Mouse (Mus musculus) layer of hippocampus, adult 2 months (tissue): ENCODE measurements around the gene Best2. TPM values are rescaled to one million over a fixed set of nuclear protein-coding genes. Genes with fewer than 3 reads are reported as not detected.

ENCODE experiments used
- DNase-seq, 2 experiments: peaks; one replicate each; pipeline ENCODE4 v3.0.0; 2022; ENCODE audit warnings: low spot score in 2 of 2
- H3K27ac ChIP-seq: fragments of 200-600 bp; 2 replicates; pipeline ENCODE4 v1.8.1; 2022
- H3K4me3 ChIP-seq: fragments of 200-600 bp; 2 replicates; pipeline ENCODE4 v1.8.1; 2022; ENCODE audit warnings: mild to moderate bottlenecking
- CTCF ChIP-seq: fragments of 200-600 bp; conservative IDR thresholded peaks from 2 replicates; pipeline ENCODE4 v1.8.1; 2022; ENCODE audit warnings: antibody characterized with exemption, mild to moderate bottlenecking, moderate library complexity
- total RNA-seq, 2 experiments: library from RNA; stranded (reverse); gene quantifications; 2 replicates each; pipeline ENCODE4 v1.2.3; 2021

Gene Best2
- total RNA-seq, 2 experiments from 2014 or later: not detected

- peak overlapping the region; percentile 100 for H3K27ac ChIP-seq
- peak overlapping the region; percentile 76 for H3K4me3 ChIP-seq
- DNase-seq: peak; percentile 93 to 95
- 0 out of 2 replicates have a peak, but pooled peaks have one; percentile 5 for TF ChIP-seq CTCF
Observed at GRCm38 (mm10) chr8:84985684-84986378, 28.5 kb downstream of the Best2 start.

- no peak for TF ChIP-seq CTCF
- Histone ChIP-seq H3K27ac (peak overlapping the region; percentile 100), H3K4me3 (peak overlapping the region; percentile 76)
- no peak for DNase-seq
Observed at GRCm38 (mm10) chr8:84985049-84985683, 29.2 kb downstream of the Best2 start.

GRCm38 (mm10) chr8:84984294-84985048 lies 29.9 kb downstream of the Best2 start:
- no peak for TF ChIP-seq CTCF
- Histone ChIP-seq H3K4me3 (peak overlapping the region; percentile 76), H3K27ac (peak overlapping the region; percentile 100)
- no peak for DNase-seq

GRCm38 (mm10) chr8:84982499-84983011 lies 31.8 kb downstream of the Best2 start:
- H3K27ac ChIP-seq: peak overlapping the region; percentile 6; the same call in 1 of the 2 replicates
- no peak for DNase-seq
- TF ChIP-seq CTCF: no peak
- H3K4me3 ChIP-seq: no peak overlapping the region

GRCm38 (mm10) chr8:84981644-84982498 lies 32.5 kb downstream of the Best2 start:
- no peak for TF ChIP-seq CTCF
- Histone ChIP-seq H3K4me3 (no peak overlapping the region), H3K27ac (peak overlapping the region; percentile 99; the same call in 1 of the 2 replicates)
- no peak for DNase-seq

GRCm38 (mm10) chr8:84980622-84981358 lies 33.5 kb downstream of the Best2 start:
- TF ChIP-seq CTCF: no peak
- no peak for DNase-seq
- H3K27ac ChIP-seq: peak overlapping the region; percentile 99
- no peak overlapping the region; the same call in 1 of the 2 replicates for H3K4me3 ChIP-seq

- H3K27ac ChIP-seq: peak overlapping the region; percentile 99
- TF ChIP-seq CTCF: no peak
- peak; percentile 95 to 96 for DNase-seq
- H3K4me3 ChIP-seq: peak overlapping the region; percentile 85
Observed at GRCm38 (mm10) chr8:84979599-84980421, 34.5 kb downstream of the Best2 start.

GRCm38 (mm10) chr8:84978248-84978940 lies 35.9 kb downstream of the Best2 start, which contains the start of gene Junb:
TSS of gene Junb (minus strand) at chr8:84978718.
- H3K4me3 ChIP-seq: peak within 1 kb of the TSS; percentile 85
- TF ChIP-seq CTCF: no peak
- peak; percentile 93 to 97 for DNase-seq

GRCm38 (mm10) chr8:84977435-84978247 lies 36.7 kb downstream of the Best2 start:
- peak overlapping the region; percentile 85 for H3K4me3 ChIP-seq
- no peak for TF ChIP-seq CTCF
- H3K27ac ChIP-seq: peak overlapping the region; percentile 99
- peak; percentile 58 to 65 for DNase-seq

More at GRCm38 (mm10) chr8:84978248-84978940, 35.9 kb downstream of the Best2 start, which contains the start of gene Junb:
- H3K27ac ChIP-seq: peak within 1 kb of the TSS; percentile 99
